Mouse (Mus musculus) retina, embryonic 14.5 days (tissue): ENCODE measurements around the gene 1700023F06Rik.

ENCODE experiments used
- DNase-seq: peaks from one replicate; pipeline ENCODE4 v3.0.0-alpha.2; 2015; ENCODE audit warnings: low spot score

1700023F06Rik gene

DNA sequence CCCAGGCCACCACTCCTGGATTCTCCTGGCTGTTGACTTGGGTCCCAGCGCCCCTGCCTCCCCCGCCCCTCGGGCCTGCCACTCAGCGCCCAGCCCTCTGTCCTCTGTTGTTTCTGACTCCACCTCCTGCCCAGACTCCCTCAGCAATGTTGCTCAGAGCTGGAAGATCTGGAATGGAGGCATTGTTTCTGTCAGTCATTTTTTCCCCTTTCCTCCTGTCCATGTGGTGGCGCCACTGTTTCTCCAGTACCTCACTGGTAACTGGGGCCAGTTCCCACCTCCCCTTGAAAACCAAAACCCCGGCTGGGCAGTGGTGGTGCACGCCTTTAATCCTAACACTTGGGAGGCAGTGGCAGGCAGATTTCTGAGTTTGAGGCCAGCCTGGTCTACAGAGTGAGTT, 46.9 kb downstream of the 1700023F06Rik start:
- no peak for DNase-seq

DNA sequence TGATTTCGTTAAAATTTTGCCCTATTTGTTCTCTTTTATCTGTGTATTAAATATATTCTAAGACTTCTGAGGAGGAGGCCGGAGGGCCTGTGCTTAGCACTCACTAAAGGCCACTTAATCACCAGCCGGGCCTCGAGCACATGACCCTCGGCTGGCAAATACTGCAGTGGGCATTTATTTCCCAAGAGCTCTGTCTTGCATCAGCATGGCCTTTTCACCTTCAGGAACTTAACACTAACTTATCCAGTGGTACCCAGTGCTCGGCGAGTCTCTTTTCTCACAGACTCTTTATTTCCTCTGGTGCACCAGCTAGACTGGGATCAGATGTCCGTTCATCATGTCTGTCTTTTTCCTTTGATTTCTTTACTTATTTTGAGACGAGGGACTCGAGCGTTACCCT, 47.6 kb downstream of the 1700023F06Rik start:
- DNase-seq, result no peak

DNA sequence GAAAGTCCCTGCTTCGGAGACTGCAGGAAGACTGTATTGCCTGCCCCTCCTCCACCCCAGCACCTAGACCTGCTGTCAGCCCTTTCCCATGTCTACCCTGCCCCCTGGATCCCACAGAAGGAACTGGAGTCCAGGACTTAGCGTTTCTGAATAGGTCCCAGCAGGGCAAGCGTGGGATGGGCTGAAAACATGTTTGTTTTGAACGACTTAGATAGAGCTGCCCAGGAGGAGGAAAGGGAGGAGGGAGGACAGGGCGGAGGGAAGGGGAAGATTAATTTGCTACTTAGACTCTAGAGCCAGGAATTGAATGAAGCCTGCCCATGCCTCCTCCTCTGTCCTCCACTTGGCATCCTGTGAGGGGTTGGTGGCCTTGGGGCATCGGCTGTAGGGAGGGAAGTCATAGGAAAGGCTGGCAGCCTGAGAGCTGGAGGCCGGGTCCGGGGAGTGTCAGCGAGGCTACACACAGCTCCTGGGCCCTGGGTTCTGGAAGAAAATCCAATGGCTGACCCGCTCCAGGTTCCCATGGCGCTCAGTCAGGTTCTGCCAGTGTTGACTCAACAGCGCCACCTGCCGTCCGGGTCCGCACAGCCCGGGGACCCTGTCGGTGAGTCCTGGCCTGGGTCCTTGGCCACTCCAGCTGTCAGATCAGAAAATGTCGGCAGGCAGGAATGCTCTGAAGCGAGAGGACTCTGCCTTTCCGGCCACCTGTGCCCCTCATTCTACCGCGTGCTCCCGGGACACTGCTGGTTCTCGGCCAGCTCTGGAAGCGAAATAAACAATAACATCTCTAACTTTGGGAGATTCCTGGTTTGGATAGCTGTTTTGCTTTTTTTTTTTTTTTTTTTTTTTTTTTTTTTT, 49.5 kb downstream of the 1700023F06Rik start:
- peak; percentile 95 for DNase-seq

DNA sequence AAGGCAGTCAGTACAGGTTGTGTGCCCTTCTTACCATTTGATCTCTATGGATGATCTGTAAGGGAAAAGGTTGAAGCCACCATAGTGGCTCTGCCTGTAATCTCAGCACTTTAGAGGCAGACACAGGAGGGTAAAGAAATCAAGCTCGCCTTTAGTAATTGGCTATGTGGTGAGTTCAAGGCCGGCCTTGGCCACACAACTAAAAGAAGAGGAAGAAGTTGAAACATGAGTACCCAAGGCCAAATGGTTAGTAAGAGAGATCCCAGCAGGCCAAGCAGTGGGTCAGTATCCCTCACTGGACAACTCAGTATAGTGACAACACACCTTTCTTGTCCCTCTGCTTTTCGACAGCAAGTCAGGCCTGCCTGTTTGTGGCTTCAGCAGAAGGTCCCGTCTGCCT, 58.6 kb downstream of the 1700023F06Rik start:
- no peak for DNase-seq
